Mouse (Mus musculus): ENCODE results near the gene Ccdc13. TPM values are rescaled to one million over a fixed set of nuclear protein-coding genes. Genes with fewer than 3 reads are reported as not detected.
A peak's percentile ranks its signal among the peaks of the same experiment; 100 is the strongest.

The Ccdc13 gene
- total and polyA plus RNA-seq, 2 experiments from 2014 or later: 3.3 to 5.6 TPM

GRCm38 (mm10) chr9:121757835-121758814 lies 81.1 kb downstream of the Ccdc13 start:
- H3K4me1 ChIP-seq (ENCODE audit: insufficient read depth, low read length): peaks cover 19% of the 10 kb centered on the region
- H3K9ac ChIP-seq (replicated peaks; ENCODE audit: low read length): peak overlapping the region; percentile 81; the same call in 1 of the 2 replicates
- no peaks in the 10 kb centered on the region for H3K27me3 ChIP-seq (ENCODE audit: insufficient read depth, low read length)
- peak overlapping the region; percentile 64 for H3K4me3 ChIP-seq (ENCODE audit: low read length)
- DNase-seq (ENCODE audit: low spot score) (peak; percentile 17), ATAC-seq (no peak)
- no peak for TF ChIP-seq CTCF (IDR thresholded peaks at IDR 0.05; ENCODE audit: low read depth)
- H3K27ac ChIP-seq: peak overlapping the region; percentile 84
- WGBS: 48% methylated on average over 10 of the region's 10 CpGs
- peak overlapping the region; percentile 90 for H3K4me2 ChIP-seq (ENCODE audit: low read depth, low read length)
- H3K36me3 ChIP-seq (ENCODE audit: insufficient read depth, low read length): peaks cover 27% of the 10 kb centered on the region
- H3K9me3 ChIP-seq (ENCODE audit: low read length): no peaks in the 10 kb centered on the region

- no peak for TF ChIP-seq CTCF (IDR thresholded peaks at IDR 0.05; ENCODE audit: low read depth)
- no peak overlapping the region for H3K27ac ChIP-seq
- peak; percentile 17 for DNase-seq (ENCODE audit: low spot score)
Measured at GRCm38 (mm10) chr9:121757432-121757831, 81.8 kb downstream of the Ccdc13 start.

GRCm38 (mm10) chr9:121756785-121757184 lies 82.5 kb downstream of the Ccdc13 start:
- no peak overlapping the region for H3K27ac ChIP-seq
- no peak for TF ChIP-seq CTCF (IDR thresholded peaks at IDR 0.05; ENCODE audit: low read depth)
- peaks cover 16% of the 10 kb centered on the region for H3K4me1 ChIP-seq (ENCODE audit: insufficient read depth, low read length)
- H3K4me2 ChIP-seq (ENCODE audit: low read depth, low read length): no peak overlapping the region
- no peak for ATAC-seq
- H3K9me3 ChIP-seq (ENCODE audit: low read length): no peaks in the 10 kb centered on the region
- peaks cover 32% of the 10 kb centered on the region for H3K36me3 ChIP-seq (ENCODE audit: insufficient read depth, low read length)
- H3K4me3 ChIP-seq (ENCODE audit: low read length): no peak overlapping the region
- no peaks in the 10 kb centered on the region for H3K27me3 ChIP-seq (ENCODE audit: insufficient read depth, low read length)
- no peak for DNase-seq (ENCODE audit: low spot score)
- H3K9ac ChIP-seq (replicated peaks; ENCODE audit: low read length): no peak overlapping the region
- 91% methylated on average over 3 of the region's 3 CpGs for WGBS

More at GRCm38 (mm10) chr9:121757432-121757831, 81.8 kb downstream of the Ccdc13 start:
- no peak overlapping the region for H3K4me3 ChIP-seq (ENCODE audit: low read length)
- no peak for ATAC-seq
- 31% methylated on average over 3 of the region's 3 CpGs for WGBS
- H3K27me3 ChIP-seq (ENCODE audit: insufficient read depth, low read length): no peaks in the 10 kb centered on the region
- H3K4me1 ChIP-seq (ENCODE audit: insufficient read depth, low read length): peaks cover 19% of the 10 kb centered on the region
- H3K36me3 ChIP-seq (ENCODE audit: insufficient read depth, low read length): peaks cover 26% of the 10 kb centered on the region
- 0 out of 2 replicates have a peak overlapping the region, but pooled peaks have one; percentile 7 for H3K9ac ChIP-seq (replicated peaks; ENCODE audit: low read length)
- no peak overlapping the region for H3K4me2 ChIP-seq (ENCODE audit: low read depth, low read length)
- H3K9me3 ChIP-seq (ENCODE audit: low read length): no peaks in the 10 kb centered on the region

- Histone ChIP-seq H3K27me3 (ENCODE audit: insufficient read depth, low read length) (no peaks in the 10 kb centered on the region), H3K4me2 (ENCODE audit: low read depth, low read length) (no peak overlapping the region), H3K4me3 (ENCODE audit: low read length) (no peak overlapping the region), H3K4me1 (ENCODE audit: insufficient read depth, low read length) (0 out of 2 replicates have a peak, but pooled peaks cover 5% of the 10 kb centered on the region), H3K9me3 (ENCODE audit: low read length) (no peaks in the 10 kb centered on the region), H3K36me3 (ENCODE audit: insufficient read depth, low read length) (peaks cover 53% of the 10 kb centered on the region), H3K9ac (replicated peaks; ENCODE audit: low read length) (no peak overlapping the region), H3K27ac (no peak overlapping the region)
- WGBS: 82% methylated on average over 3 of the region's 3 CpGs
- DNase-seq (ENCODE audit: low spot score) (no peak), ATAC-seq (no peak)
- no peak for TF ChIP-seq CTCF (IDR thresholded peaks at IDR 0.05; ENCODE audit: low read depth)
Measured at GRCm38 (mm10) chr9:121754624-121755023, 84.6 kb downstream of the Ccdc13 start.

GRCm38 (mm10) chr9:121752774-121753173 lies 86.5 kb downstream of the Ccdc13 start:
- Histone ChIP-seq H3K4me2 (ENCODE audit: low read depth, low read length) (no peak overlapping the region), H3K27ac (no peak overlapping the region), H3K9ac (replicated peaks; ENCODE audit: low read length) (no peak overlapping the region), H3K36me3 (ENCODE audit: insufficient read depth, low read length) (peaks cover 72% of the 10 kb centered on the region), H3K4me3 (ENCODE audit: low read length) (no peak overlapping the region), H3K9me3 (ENCODE audit: low read length) (no peaks in the 10 kb centered on the region), H3K27me3 (ENCODE audit: insufficient read depth, low read length) (no peaks in the 10 kb centered on the region), H3K4me1 (ENCODE audit: insufficient read depth, low read length) (no peaks in the 10 kb centered on the region)
- ATAC-seq (no peak), DNase-seq (ENCODE audit: low spot score) (no peak)
- TF ChIP-seq CTCF (IDR thresholded peaks at IDR 0.05; ENCODE audit: low read depth): no peak
- 96% methylated on average over 9 of the region's 9 CpGs for WGBS

Other genes with a start within 250 kb of the Ccdc13 start
- not detected in 2 replicates for gene Lyzl4, start 197.4 kb downstream of the Ccdc13 start, total RNA-seq (2014; rRNA removed)
- gene Lyzl4, start 197.4 kb downstream of the Ccdc13 start, polyA plus RNA-seq (2015; fragmentation: Nextera tagmentation; extraction: Ambion mirVana): 0.23 and 0.46 TPM in 2 replicates
- gene Vipr1, start 196.7 kb downstream of the Ccdc13 start, total RNA-seq (2014; rRNA removed): 1.3 and 1.4 TPM in 2 replicates
- gene Vipr1, start 196.7 kb downstream of the Ccdc13 start, polyA plus RNA-seq (2015; fragmentation: Nextera tagmentation; extraction: Ambion mirVana): 0.38 and 0.51 TPM in 2 replicates
- 19.0 and 25.2 TPM in 2 replicates for gene Sec22c, start 134.0 kb downstream of the Ccdc13 start, total RNA-seq (2014; rRNA removed)
- gene Sec22c, start 134.0 kb downstream of the Ccdc13 start, polyA plus RNA-seq (2015; fragmentation: Nextera tagmentation; extraction: Ambion mirVana): 26.2 and 28.6 TPM in 2 replicates
- gene Ss18l2, start 129.1 kb downstream of the Ccdc13 start, total RNA-seq (2014; rRNA removed): 62.4 and 62.6 TPM in 2 replicates
- 231 and 246 TPM in 2 replicates for gene Ss18l2, start 129.1 kb downstream of the Ccdc13 start, polyA plus RNA-seq (2015; fragmentation: Nextera tagmentation; extraction: Ambion mirVana)
- gene Nktr, start 120.3 kb downstream of the Ccdc13 start, total RNA-seq (2014; rRNA removed): 68.7 and 76.6 TPM in 2 replicates
- 47.1 and 50.4 TPM in 2 replicates for gene Nktr, start 120.3 kb downstream of the Ccdc13 start, polyA plus RNA-seq (2015; fragmentation: Nextera tagmentation; extraction: Ambion mirVana)
- gene Zfp651, start 80.1 kb downstream of the Ccdc13 start, total RNA-seq (2014; rRNA removed): 62.3 and 70.1 TPM in 2 replicates
- gene Zfp651, start 80.1 kb downstream of the Ccdc13 start, polyA plus RNA-seq (2015; fragmentation: Nextera tagmentation; extraction: Ambion mirVana): 23.6 and 25.5 TPM in 2 replicates
- 2.1 and 4.1 TPM in 2 replicates for gene Klhl40, start 61.9 kb downstream of the Ccdc13 start, total RNA-seq (2014; rRNA removed)
- gene Klhl40, start 61.9 kb downstream of the Ccdc13 start, polyA plus RNA-seq (2015; fragmentation: Nextera tagmentation; extraction: Ambion mirVana): 2.3 and 2.4 TPM in 2 replicates
- 1.2 and 1.8 TPM in 2 replicates for gene Hhatl, start 47.0 kb downstream of the Ccdc13 start, total RNA-seq (2014; rRNA removed)
- gene Hhatl, start 47.0 kb downstream of the Ccdc13 start, polyA plus RNA-seq (2015; fragmentation: Nextera tagmentation; extraction: Ambion mirVana): 0.78 and 0.85 TPM in 2 replicates
- gene Higd1a, start 18.9 kb upstream of the Ccdc13 start, total RNA-seq (2014; rRNA removed): 27.2 and 36.9 TPM in 2 replicates
- 191 and 197 TPM in 2 replicates for gene Higd1a, start 18.9 kb upstream of the Ccdc13 start, polyA plus RNA-seq (2015; fragmentation: Nextera tagmentation; extraction: Ambion mirVana)
- gene Ackr2, start 58.9 kb upstream of the Ccdc13 start, total RNA-seq (2014; rRNA removed): 1.0 and 5.1 TPM in 2 replicates
- gene Ackr2, start 58.9 kb upstream of the Ccdc13 start, polyA plus RNA-seq (2015; fragmentation: Nextera tagmentation; extraction: Ambion mirVana): 0.93 and 1.0 TPM in 2 replicates
- not detected in 2 replicates for gene Cyp8b1, start 76.8 kb upstream of the Ccdc13 start, total RNA-seq (2014; rRNA removed)
- gene Cyp8b1, start 76.8 kb upstream of the Ccdc13 start, polyA plus RNA-seq (2015; fragmentation: Nextera tagmentation; extraction: Ambion mirVana): not detected in 2 replicates
- gene Fam198a, start 111.5 kb upstream of the Ccdc13 start, total RNA-seq (2014; rRNA removed): 5.8 and 7.5 TPM in 2 replicates
- gene Fam198a, start 111.5 kb upstream of the Ccdc13 start, polyA plus RNA-seq (2015; fragmentation: Nextera tagmentation; extraction: Ambion mirVana): 2.1 TPM in 2 replicates
- 106 and 264 TPM in 2 replicates for gene Pomgnt2, start 157.6 kb upstream of the Ccdc13 start, total RNA-seq (2014; rRNA removed)
- gene Pomgnt2, start 157.6 kb upstream of the Ccdc13 start, polyA plus RNA-seq (2015; fragmentation: Nextera tagmentation; extraction: Ambion mirVana): 33.0 and 33.2 TPM in 2 replicates